Mouse (Mus musculus) thymus, adult 2 months (tissue): ENCODE data around the gene Rpl18. TPM values are rescaled to one million over a fixed set of nuclear protein-coding genes. Genes with fewer than 3 reads are reported as not detected.

ENCODE experiments used
- DNase-seq: peaks from one replicate; pipeline ENCODE4 v3.0.0; 2021
- H3K27ac ChIP-seq: fragments of 200-500 bp; 2 replicates; pipeline ENCODE4 v1.5.1; 2012; ENCODE audit warnings: low read length, control low read depth; ENCODE audit not compliant: control insufficient read depth, insufficient read depth
- H3K27me3 ChIP-seq: fragments of 200-500 bp; 2 replicates; pipeline ENCODE4 v1.6.1; 2012; ENCODE audit warnings: mild to moderate bottlenecking, low read length, moderate library complexity, mixed read lengths; ENCODE audit not compliant: control insufficient read depth, insufficient read depth
- H3K36me3 ChIP-seq: fragments of 200-500 bp; 2 replicates; pipeline ENCODE4 v1.6.1; 2012; ENCODE audit warnings: mild to moderate bottlenecking, low read length, moderate library complexity; ENCODE audit not compliant: control insufficient read depth, insufficient read depth
- H3K4me1 ChIP-seq: fragments of 200-500 bp; replicated peaks from 2 replicates; pipeline ENCODE4 v1.6.1; 2012; ENCODE audit warnings: low read length; ENCODE audit not compliant: control insufficient read depth, insufficient read depth
- H3K4me3 ChIP-seq: fragments of 200-500 bp; 2 replicates; pipeline ENCODE4 v1.5.1; 2012; ENCODE audit warnings: mild to moderate bottlenecking, low read length, control low read depth, moderate library complexity; ENCODE audit not compliant: control insufficient read depth, insufficient read depth
- CTCF ChIP-seq: fragments of 200-500 bp; IDR thresholded peaks from 2 replicates; pipeline ENCODE4 v1.5.1; 2012; ENCODE audit warnings: mild to moderate bottlenecking, control low read depth, low read length, moderate library complexity, borderline replicate concordance; ENCODE audit not compliant: control insufficient read depth, poor library complexity, insufficient read depth; ENCODE audit errors: extremely low read depth
- POLR2A ChIP-seq: fragments of 200-500 bp; IDR thresholded peaks from 2 replicates; pipeline ENCODE4 v1.6.1; 2012; ENCODE audit warnings: mild to moderate bottlenecking, low read length, control low read depth, moderate library complexity; ENCODE audit not compliant: control insufficient read depth, poor library complexity, insufficient read depth; ENCODE audit errors: extremely low read depth
- WGBS: fragments of 180-500 bp; shearing (Covaris S2); methylation state at CpG from one replicate; pipeline ENCODE4 v1.1.7; 2018; 5-methylcytosine and 5-hydroxymethylcytosine counted together
- polyA plus RNA-seq: library from polyadenylated mRNA; depleted of rRNA; stranded (reverse); fragments of >200 nt; gene quantifications from 2 replicates; pipeline ENCODE4 v1.2.3, GENCODE M21; 2012

Rpl18 gene
- polyA plus RNA-seq, 1 experiment, result 2,384 TPM

GRCm38 (mm10) chr7:45703521-45704033 is 11.7 kb upstream of the Rpl18 start:
- H3K36me3 ChIP-seq, result no peaks in the 10 kb centered on the region
- WGBS, result 63% methylated on average over 12 of the region's 12 CpGs
- H3K4me3 ChIP-seq, result no peak overlapping the region
- no peak overlapping the region for H3K27ac ChIP-seq
- H3K4me1 ChIP-seq, result peaks cover 49% of the 10 kb centered on the region
- no peak for DNase-seq
- no peak for TF ChIP-seq CTCF
- TF ChIP-seq POLR2A, result no peak
- H3K27me3 ChIP-seq, result peaks cover 16% of the 10 kb centered on the region; the same call in 1 of the 2 replicates

GRCm38 (mm10) chr7:45704046-45704559 is 11.2 kb upstream of the Rpl18 start:
- peak; percentile 44 for DNase-seq

GRCm38 (mm10) chr7:45704730-45705442 is 10.4 kb upstream of the Rpl18 start, which contains the start of gene Dbp:
Gene Dbp, plus strand, starts transcription at chr7:45705088.
- Histone ChIP-seq H3K4me3 (peak within 1 kb of the TSS; percentile 53), H3K36me3 (no peaks in the 10 kb centered on the region), H3K27me3 (peaks cover 8% of the 10 kb centered on the region; the same call in 1 of the 2 replicates), H3K4me1 (peaks cover 50% of the 10 kb centered on the region), H3K27ac (peak within 1 kb of the TSS; percentile 57)
- DNase-seq, result peak; percentile 99
- TF ChIP-seq POLR2A (peak; percentile 76), CTCF (no peak; the same call in 1 of the 2 replicates)
- WGBS, result under 1% methylated on average over 36 of the region's 36 CpGs

More at GRCm38 (mm10) chr7:45704046-45704559, 11.2 kb upstream of the Rpl18 start:
- Histone ChIP-seq H3K4me3 (peak overlapping the region; percentile 24), H3K27me3 (peaks cover 16% of the 10 kb centered on the region; the same call in 1 of the 2 replicates), H3K4me1 (peaks cover 53% of the 10 kb centered on the region), H3K36me3 (no peaks in the 10 kb centered on the region), H3K27ac (peak overlapping the region; percentile 55)
- TF ChIP-seq POLR2A, result no peak
- no peak for TF ChIP-seq CTCF
- under 1% methylated on average over 13 of the region's 13 CpGs for WGBS

GRCm38 (mm10) chr7:45705443-45705864 is 9.8 kb upstream of the Rpl18 start:
- WGBS, result under 1% methylated on average over 21 of the region's 21 CpGs
- peak; percentile 49 for DNase-seq
- Histone ChIP-seq H3K36me3 (peaks cover under 1% of the 10 kb centered on the region; the same call in 1 of the 2 replicates), H3K4me3 (peak overlapping the region; percentile 53), H3K4me1 (peaks cover 44% of the 10 kb centered on the region), H3K27ac (peak overlapping the region; percentile 57), H3K27me3 (peaks cover 2% of the 10 kb centered on the region; the same call in 1 of the 2 replicates)
- TF ChIP-seq CTCF (0 out of 2 replicates have a peak, but pooled peaks have one; percentile 35), POLR2A (no peak)

GRCm38 (mm10) chr7:45705873-45706281 is 9.4 kb upstream of the Rpl18 start:
- peaks cover 5% of the 10 kb centered on the region for H3K36me3 ChIP-seq
- H3K27me3 ChIP-seq, result no peaks in the 10 kb centered on the region
- H3K4me3 ChIP-seq, result peak overlapping the region; percentile 53
- H3K4me1 ChIP-seq, result peaks cover 42% of the 10 kb centered on the region
- 2% methylated on average over 7 of the region's 7 CpGs for WGBS
- H3K27ac ChIP-seq, result peak overlapping the region; percentile 57
- DNase-seq, result peak; percentile 54
- no peak for TF ChIP-seq POLR2A
- no peak for TF ChIP-seq CTCF

- Histone ChIP-seq H3K36me3 (peaks cover 8% of the 10 kb centered on the region), H3K27ac (peak overlapping the region; percentile 67), H3K4me1 (peaks cover 42% of the 10 kb centered on the region), H3K27me3 (no peaks in the 10 kb centered on the region), H3K4me3 (peak overlapping the region; percentile 53)
- under 1% methylated on average over 45 of the region's 45 CpGs for WGBS
- TF ChIP-seq POLR2A (peak; percentile 82), CTCF (0 out of 2 replicates have a peak, but pooled peaks have one; percentile 36)
- DNase-seq, result peak; percentile 91
These were observed 8.5 kb upstream of the Rpl18 start for GRCm38 (mm10) chr7:45706721-45707241.
